Mouse (Mus musculus) liver, adult (tissue): ENCODE results near the gene Dlgap4.

Experiments used
- GATA4 ChIP-seq: IDR thresholded peaks from 2 replicates; pipeline ENCODE4 v1.6.1; 2014; ENCODE audit warnings: mild to moderate bottlenecking, low read length; ENCODE audit not compliant: insufficient replicate concordance

Dlgap4 gene

DNA sequence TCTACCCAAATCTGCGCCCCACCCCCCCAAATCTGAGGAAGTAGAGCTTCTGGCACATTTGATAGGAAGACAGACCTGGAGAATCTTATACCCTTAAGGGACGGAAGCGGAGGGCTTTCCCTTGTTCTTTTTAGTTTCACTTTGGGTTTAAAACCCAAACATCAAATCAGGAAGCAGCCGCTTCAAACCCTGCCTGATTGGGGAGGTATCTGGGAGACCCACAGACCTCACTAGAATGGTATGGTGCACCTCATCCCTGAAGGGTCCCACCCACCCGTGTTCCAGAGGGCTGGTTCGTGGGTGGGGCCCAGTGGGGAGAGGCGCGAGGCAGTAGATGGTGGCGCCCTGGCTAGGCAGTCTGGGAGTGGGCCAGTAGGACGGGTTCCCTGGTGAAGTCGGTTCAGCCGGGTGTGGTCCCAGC lies 117.0 kb downstream of the Dlgap4 start:
- TF ChIP-seq GATA4 = no peak

DNA sequence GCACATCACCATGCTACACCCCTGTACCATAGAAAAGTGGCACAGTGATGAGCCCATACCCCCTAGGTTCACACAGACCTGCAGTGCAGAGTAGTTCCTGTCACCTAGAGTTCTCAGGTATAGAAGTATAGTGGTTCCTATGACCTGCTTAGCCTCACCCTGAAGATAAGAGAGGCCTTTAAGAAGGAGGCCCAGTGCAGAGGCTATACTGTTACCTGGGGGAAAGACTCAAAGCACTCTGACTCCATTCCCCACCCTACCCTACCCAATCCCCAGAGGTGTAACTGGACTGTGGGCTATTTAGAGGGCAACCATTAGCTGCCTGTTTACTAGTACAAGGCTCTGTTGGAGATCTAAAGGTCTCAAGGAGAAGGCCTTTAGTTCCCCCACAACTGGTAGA lies 118.1 kb downstream of the Dlgap4 start:
- TF ChIP-seq GATA4 = no peak

DNA sequence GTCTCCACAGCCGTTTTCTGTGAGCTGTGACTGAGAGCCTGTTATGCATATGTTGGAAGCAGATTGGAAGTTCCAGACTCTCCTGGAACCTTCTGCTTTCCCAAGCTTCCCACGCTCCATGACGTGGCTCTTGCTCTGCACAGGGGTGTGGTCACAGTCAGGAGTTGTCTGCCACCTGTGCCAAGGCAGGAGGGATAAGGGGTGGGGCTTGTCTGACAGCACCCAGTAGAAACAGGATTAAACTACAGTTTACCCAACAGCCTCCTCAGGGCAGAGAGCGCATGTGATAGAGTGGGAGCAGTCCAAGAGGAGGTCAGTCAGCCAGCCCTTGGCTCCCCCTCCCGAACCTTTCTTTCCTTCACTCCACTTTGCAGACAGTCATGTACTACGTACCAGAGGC lies 118.6 kb downstream of the Dlgap4 start:
- TF ChIP-seq GATA4 = no peak

DNA sequence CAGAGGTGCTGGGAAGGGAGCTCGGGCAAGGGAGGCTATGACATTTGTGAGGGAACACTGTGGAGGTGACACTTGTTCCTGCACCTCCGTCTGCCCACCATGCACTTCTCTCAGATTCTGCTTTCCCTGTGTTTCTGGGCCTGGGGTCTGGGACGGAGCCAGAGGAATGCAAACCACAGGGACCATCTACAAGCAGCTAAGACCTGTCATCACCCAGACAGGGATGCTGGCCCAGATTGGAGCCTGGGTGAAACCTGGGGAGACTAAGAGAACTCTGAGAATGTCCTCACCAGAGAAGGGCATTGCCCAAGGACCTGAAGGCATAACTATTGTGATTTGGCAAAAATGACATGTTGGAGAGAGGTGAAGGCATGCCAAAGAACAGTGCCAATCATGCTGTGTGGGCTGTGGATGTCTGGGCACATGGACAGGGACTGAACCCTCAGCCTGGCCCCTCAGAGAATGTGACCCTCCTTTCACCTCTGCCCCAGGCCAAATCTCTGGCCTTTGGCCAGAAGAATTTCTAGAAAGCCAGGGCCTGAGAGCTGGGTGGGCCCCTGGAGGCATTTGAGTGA lies 122.3 kb downstream of the Dlgap4 start:
- no peak for TF ChIP-seq GATA4

DNA sequence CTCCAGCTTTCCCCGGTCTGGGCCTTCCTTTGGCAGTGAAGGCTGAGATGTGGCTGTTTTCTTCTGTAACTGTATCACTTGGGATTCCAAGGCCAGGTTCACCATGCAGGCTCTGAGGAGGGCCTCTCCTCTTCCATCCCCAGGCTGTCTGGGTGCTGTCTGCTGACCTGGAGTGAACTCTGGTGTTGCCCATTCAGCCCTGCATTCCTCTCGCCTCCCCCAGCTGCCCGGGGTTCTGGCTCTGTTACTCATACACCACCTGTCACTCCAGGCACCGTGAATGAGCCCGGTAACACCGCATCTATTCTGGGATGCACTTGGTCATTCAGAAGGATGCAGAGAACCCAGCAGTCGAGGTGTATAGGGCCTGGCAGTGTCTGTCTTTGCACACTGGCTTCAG lies 123.3 kb downstream of the Dlgap4 start:
- TF ChIP-seq GATA4 = no peak

DNA sequence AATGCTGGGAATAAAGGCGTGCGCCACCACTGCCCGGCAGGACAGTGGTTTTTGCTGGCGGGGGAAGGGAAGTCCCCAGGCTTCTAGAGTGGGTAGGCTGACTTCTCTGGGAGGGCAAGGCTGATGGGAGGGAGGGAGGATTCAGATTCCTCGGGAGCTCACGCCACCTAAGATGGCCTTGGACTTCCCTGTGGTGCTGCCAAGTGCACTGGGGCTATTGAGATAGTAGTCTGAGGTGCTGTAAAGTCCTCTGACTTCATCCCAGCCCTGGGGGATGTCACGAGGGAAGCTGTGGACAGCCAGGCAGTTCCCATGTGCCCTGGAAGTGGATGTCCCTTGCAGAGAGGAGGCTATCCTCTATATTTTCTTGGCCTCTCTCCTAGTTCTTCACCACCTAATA lies 124.5 kb downstream of the Dlgap4 start:
- TF ChIP-seq GATA4 = no peak; the same call in 1 of the 2 replicates

DNA sequence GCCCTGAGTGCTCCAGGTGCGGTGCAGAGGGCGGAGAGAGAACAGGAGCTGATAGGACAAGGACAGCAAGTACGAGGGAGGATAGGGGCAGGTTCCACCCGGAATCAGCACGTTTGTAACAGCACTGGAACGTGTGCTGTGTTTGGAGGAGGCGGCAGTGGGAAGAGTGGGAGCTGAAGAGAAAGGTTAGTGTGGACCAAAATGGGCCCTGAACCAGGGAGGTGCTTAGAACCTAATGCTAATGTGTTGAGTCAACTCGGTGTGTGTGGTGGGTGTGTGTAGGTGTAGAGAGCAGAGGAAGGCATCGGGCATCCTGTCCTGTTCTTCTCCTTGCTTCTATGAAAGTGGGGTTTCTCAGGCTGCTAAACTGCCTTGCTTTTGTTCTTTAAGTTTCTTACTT lies 127.8 kb downstream of the Dlgap4 start:
- no peak for TF ChIP-seq GATA4

DNA sequence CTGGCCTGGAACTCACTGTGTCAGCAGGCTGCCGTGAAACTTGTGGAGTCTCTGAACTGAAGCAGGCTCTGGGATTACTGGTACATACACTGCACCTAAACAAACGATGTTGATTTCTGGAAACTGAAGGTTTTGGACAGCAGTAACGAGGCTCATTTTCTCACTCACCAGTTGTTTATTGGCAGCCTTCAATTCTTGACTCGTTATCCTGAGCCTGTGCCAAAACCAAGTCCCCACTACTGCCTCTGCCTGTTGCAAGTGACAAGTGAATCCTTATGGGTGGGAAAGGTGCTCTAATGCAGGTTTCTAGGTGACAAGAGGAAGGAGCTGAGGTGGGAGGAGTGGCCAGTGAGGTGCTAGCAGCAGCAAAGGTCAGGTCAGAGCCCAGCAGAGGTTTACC lies 128.5 kb downstream of the Dlgap4 start:
- no peak for TF ChIP-seq GATA4

DNA sequence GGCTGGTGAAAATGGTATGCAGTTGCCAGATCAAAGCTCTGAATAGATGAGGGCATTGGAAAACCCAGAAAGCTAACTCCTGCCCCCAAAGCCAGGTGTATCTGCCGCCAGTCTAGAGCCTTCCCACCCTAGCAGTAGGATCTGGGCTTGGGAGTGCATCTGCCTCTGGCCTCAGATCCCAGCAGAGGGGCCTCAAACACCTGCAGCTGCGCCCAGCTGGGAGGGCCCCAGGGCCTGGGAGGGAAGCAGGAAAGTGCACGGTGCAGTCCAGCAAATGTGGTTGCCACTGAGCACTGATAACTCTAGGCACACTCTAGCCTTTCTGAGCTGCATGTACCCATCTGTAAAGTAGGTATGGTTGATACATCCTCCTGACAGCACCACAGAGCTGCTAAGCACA lies 129.7 kb downstream of the Dlgap4 start:
- no peak for TF ChIP-seq GATA4

DNA sequence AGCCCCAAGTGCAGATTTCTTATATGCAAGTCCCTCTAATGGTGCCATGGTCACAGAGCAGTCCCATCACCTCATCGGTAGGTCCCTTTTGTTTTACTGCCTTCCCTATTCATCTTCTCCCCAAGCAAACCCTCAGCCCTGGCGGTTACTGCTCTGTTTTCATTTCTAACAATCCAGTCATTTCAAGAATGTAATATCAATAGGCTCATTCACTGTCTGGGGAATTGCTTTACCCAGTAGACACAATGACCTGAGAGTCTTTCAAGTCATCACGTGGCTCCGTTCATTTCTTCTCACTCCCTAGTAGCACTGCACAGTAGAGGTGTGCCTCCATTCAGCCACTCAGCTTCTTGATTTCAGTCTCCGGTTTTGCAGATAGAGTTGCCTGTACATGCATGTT lies 130.9 kb downstream of the Dlgap4 start:
- TF ChIP-seq GATA4 = no peak

DNA sequence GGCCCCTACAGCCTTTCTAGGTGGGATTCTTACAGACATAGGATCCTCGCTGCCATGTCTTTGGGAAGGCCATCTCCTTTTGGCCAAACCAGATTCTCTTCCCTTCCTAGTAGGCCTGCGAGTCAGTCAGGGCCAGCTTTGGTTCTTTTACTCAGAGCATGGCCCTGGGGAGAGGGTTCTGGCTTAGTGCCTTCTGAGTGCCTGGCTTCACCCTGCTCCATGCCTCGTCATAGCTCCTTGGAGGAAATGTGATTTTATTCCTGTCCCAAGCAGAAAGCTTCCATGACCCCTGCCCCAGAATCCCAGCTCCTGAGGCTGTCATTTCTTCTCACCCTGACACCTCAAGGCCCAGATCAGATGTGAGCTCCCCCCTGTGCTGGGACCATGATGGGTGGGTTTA lies 133.8 kb downstream of the Dlgap4 start:
- no peak for TF ChIP-seq GATA4

DNA sequence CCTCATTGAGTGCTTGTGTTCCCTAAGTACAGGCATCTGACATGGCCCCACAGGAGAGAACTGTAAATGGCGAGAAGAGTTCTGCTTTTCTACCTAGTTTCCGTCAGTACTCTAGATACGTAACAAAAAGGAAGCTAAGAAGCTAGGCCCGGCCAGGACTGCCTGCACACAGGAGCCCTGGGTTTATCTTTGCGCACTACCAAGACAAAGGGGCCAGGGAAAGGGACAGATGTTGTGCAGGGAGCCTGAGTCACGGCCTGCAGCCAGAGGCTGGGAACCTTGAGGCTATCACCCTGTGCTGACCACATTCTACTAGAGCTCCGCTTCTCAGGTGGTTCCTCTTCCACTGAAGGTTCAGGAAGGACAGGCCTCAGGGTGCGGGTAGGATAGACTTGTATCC lies 136.2 kb downstream of the Dlgap4 start:
- no peak for TF ChIP-seq GATA4

DNA sequence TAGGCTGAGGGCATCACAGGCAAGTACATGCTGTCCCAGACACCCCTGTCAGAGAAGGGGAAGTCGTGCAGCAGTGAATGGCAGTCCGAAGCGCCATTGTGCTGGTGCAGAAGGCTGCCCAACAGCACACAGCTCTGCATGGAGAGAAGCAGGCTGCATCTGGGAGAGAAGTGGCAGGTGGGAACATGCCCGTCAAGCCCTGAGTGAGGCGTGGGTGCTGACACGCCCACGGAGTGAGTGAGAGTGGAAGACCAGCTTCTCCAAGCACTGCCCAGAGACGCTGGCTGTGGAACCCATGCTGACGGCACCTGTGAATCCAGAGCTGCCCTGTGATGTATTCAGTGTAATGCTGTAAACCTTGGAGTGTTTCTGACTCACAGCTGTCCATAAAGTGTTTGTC lies 143.4 kb downstream of the Dlgap4 start:
- no peak for TF ChIP-seq GATA4

DNA sequence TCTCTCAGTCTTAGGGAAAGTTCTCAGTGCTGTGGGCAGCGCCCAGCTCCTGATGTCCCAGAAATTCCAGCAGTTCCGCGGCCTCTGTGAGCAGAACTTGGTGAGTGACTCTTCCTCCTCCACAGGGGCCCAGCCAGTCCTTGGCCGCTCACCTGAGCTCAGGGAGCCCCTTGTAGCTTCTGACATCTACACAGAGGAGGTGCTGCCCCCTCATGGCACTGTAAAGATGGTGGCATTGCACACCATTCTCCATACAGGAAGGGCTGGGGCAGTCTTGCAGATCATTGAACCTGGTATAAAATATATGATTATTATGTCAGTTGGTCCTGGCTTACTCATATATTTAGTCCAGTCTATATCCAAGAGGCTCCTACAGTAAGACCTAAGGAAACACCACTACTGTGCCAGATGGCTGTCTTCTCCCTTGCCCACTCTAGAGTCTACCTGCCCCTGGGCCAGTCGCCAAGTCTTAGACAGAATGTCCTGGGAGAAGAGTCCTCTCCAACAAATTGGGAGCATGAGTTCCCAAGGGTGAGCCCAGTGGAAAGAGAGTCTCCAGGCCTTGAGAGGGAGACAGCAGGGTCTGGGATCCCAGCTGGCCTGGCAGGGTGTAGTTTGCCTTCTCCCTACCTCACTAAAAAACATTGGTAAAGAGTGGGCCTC lies 147.5 kb downstream of the Dlgap4 start:
- TF ChIP-seq GATA4 = no peak

DNA sequence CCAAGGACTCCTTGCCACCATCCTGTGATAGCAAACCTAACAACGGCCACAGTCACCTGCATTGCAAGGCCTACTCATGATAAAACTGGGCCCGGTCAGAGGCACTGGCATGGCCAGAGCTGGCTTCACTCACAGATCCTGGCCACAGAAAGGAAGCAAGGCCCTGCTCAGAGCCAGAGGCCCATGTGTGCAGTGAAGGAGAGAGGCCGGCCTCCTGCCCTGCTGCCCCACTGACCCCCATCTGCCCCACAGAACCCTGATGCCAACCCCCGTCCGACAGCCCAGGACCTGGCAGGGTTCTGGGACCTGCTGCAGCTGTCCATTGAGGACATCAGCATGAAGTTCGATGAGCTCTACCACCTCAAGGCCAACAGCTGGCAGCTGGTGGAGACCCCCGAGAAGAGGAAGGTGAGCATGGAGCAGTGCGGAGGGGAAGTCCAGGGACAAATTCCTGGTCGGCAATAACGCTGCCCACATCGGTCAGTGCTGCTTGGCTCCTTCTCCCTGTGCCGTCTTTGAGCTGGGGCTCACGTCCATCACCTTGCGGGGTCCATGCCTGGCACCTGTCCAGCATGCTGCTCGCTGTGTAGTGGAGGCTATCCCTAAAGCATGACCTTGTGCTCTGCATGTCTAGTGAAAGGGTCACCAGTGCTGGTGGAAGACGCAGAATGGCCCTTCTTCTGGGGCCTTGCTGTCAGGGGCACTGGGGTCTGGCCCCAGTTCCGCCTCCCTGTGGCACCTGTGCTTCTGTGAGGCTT lies 148.2 kb downstream of the Dlgap4 start:
- TF ChIP-seq GATA4 = no peak

DNA sequence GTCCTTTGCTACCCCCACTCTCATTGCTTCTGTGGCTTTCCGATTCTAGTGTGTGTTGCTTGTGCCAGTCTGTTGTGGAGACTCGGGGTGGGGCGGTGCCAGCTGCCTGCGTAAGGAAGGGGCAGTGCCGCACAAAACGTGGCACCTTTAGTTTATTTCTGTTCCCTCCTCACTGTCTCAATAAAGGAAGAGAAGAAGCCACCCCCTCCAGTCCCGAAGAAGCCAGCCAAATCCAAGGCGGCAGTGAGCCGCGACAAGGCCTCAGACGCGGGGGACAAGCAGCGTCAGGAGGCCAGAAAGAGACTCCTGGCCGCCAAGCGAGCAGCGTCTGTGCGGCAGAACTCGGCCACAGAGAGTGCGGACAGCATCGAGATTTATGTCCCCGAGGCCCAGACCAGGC lies 149.0 kb downstream of the Dlgap4 start:
- TF ChIP-seq GATA4 = no peak

DNA sequence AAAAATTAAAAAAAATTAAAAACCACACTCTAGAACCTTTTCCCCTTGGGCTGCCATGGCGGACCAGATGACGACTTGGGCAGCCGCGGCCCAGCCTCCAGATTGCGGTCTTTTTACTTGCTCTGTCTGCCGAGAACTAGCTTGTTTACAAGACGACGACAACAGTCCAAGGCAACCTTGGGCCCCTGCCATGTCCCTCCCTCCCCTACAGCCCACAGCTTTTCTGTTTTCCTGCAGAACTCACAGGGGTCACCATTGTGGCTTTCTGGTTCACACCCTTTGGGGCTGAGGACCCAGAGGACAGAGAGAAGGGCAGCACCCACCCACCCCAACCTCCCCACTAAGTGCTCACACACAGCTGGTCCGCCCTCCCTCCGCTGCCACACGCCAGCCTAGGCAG lies 149.6 kb downstream of the Dlgap4 start:
- no peak for TF ChIP-seq GATA4

DNA sequence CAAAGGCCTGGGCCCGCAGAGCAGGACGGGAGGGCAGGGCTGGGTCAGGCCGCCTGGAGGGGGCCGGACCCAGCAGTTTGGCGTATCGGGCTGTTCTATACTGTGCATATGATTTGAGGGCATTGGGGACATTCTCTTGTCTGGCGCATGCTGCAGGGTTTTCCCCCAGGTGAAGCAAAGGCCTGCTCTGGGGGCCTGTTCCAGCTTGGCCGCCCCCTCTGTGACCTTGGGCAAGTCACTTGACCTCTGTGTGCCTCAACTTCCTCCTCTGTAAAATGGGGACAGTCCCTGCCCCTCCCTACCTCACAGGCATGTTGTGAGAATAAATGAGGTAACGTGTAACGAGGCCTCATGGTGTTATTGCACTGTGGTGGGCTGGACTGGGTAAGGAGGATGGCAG lies 150.5 kb downstream of the Dlgap4 start:
- no peak for TF ChIP-seq GATA4
